Mouse (Mus musculus) bone marrow macrophage, adult 2 months (primary cell): ENCODE data around the gene Arhgef7.

Experiments used
- CTCF ChIP-seq: IDR thresholded peaks from 2 replicates; pipeline ENCODE4 v1.5.1; 2012; ENCODE audit warnings: low read depth, mild to moderate bottlenecking, low read length, moderate library complexity
- POLR2A ChIP-seq: IDR thresholded peaks from 2 replicates; pipeline ENCODE4 v1.6.1; 2012; ENCODE audit warnings: mild to moderate bottlenecking, low read depth, low read length, borderline replicate concordance

GRCm38 (mm10) chr8:11834691-11835090 lies 107.2 kb downstream of the Arhgef7 start:
- TF ChIP-seq POLR2A (no peak), CTCF (no peak)
